Mouse (Mus musculus): ENCODE results near the gene Notch3.

DNA sequence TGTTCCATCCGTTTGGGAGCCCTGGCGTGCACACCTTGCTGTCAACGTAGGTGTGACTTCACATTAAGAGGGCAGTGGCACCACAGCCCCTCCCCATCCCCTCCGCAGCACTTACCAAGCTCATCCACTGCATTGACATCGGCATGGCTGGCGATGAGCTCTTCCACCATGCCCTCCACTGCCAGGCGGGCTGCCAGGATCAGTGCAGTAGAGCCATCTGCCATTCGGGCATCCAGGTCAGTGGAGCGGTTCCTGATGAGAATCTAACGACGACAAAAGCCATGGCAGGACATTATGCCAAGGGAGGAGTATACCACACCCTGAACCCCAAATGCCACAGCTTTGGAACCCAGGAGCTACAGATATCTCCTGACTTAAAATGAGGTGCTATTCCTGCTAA lies 34.6 kb downstream of the Notch3 start:
- no peak for TF ChIP-seq POLR2A (IDR thresholded peaks at IDR 0.05; ENCODE audit: borderline replicate concordance, control insufficient read depth, low read depth, low read length)
- no peak for TF ChIP-seq CTCF (IDR thresholded peaks at IDR 0.05; ENCODE audit: control insufficient read depth, insufficient read depth, low read length)
